Mouse (Mus musculus): ENCODE measurements around the gene Fbxw10. TPM values are rescaled to one million over a fixed set of nuclear protein-coding genes. Genes with fewer than 3 reads are reported as not detected.

Gene Fbxw10
- polyA plus RNA-seq (2015; fragmentation: Nextera tagmentation; extraction: Ambion mirVana) = 0.30 and 0.50 TPM in 2 replicates

GRCm38 (mm10) chr11:62846961-62847654 is at the start of gene Fbxw10:
Gene Fbxw10 (plus strand): TSS chr11:62847069.
- H3K36me3 ChIP-seq (ENCODE audit: control insufficient read depth, insufficient read depth, low read length) = no peaks in the 10 kb centered on the region
- no peaks in the 10 kb centered on the region for H3K27me3 ChIP-seq (ENCODE audit: control insufficient read depth, insufficient read depth, low read length)
- no peak for ATAC-seq (ENCODE audit: insufficient read depth, low FRiP score)
- H3K9ac ChIP-seq (ENCODE audit: low read length) = peak within 1 kb of the TSS; percentile 41; the same call in 1 of the 2 replicates
- H3K4me3 ChIP-seq (replicated peaks; ENCODE audit: low read length) = peak within 1 kb of the TSS; percentile 18
- peak within 1 kb of the TSS; percentile 48; the same call in 1 of the 2 replicates for H3K27ac ChIP-seq (ENCODE audit: low read length)
- H3K4me2 ChIP-seq (ENCODE audit: low read depth, low read length) = peak within 1 kb of the TSS; percentile 37
- peaks cover 3% of the 10 kb centered on the region; the same call in 1 of the 2 replicates for H3K4me1 ChIP-seq (ENCODE audit: control insufficient read depth, insufficient read depth, low read length)
- no peaks in the 10 kb centered on the region for H3K9me3 ChIP-seq (replicated peaks; ENCODE audit: control insufficient read depth, low read length)
- WGBS = 27% methylated on average over 12 of the region's 12 CpGs

GRCm38 (mm10) chr11:62804119-62804518 is 42.8 kb upstream of the Fbxw10 start:
- no peak overlapping the region for H3K9ac ChIP-seq (ENCODE audit: low read length)
- no peak overlapping the region for H3K4me3 ChIP-seq (replicated peaks; ENCODE audit: low read length)
- no peaks in the 10 kb centered on the region for H3K27me3 ChIP-seq (ENCODE audit: control insufficient read depth, insufficient read depth, low read length)
- H3K36me3 ChIP-seq (ENCODE audit: control insufficient read depth, insufficient read depth, low read length) = no peaks in the 10 kb centered on the region
- H3K4me2 ChIP-seq (ENCODE audit: low read depth, low read length) = 0 out of 2 replicates have a peak overlapping the region, but pooled peaks have one; percentile 30
- WGBS = 43% methylated on average over 13 of the region's 13 CpGs
- no peaks in the 10 kb centered on the region for H3K4me1 ChIP-seq (ENCODE audit: control insufficient read depth, insufficient read depth, low read length)
- no peak for ATAC-seq (ENCODE audit: insufficient read depth, low FRiP score)
- H3K27ac ChIP-seq (ENCODE audit: low read length) = no peak overlapping the region
- H3K9me3 ChIP-seq (replicated peaks; ENCODE audit: control insufficient read depth, low read length) = no peaks in the 10 kb centered on the region

GRCm38 (mm10) chr11:62807965-62808364 is 38.9 kb upstream of the Fbxw10 start:
- no peak overlapping the region for H3K4me2 ChIP-seq (ENCODE audit: low read depth, low read length)
- no peaks in the 10 kb centered on the region for H3K9me3 ChIP-seq (replicated peaks; ENCODE audit: control insufficient read depth, low read length)
- H3K9ac ChIP-seq (ENCODE audit: low read length) = no peak overlapping the region
- no peak overlapping the region for H3K4me3 ChIP-seq (replicated peaks; ENCODE audit: low read length)
- no peaks in the 10 kb centered on the region for H3K27me3 ChIP-seq (ENCODE audit: control insufficient read depth, insufficient read depth, low read length)
- H3K36me3 ChIP-seq (ENCODE audit: control insufficient read depth, insufficient read depth, low read length) = no peaks in the 10 kb centered on the region
- H3K27ac ChIP-seq (ENCODE audit: low read length) = no peak overlapping the region
- 79% methylated on average over 2 of the region's 2 CpGs for WGBS
- no peak for ATAC-seq (ENCODE audit: insufficient read depth, low FRiP score)
- no peaks in the 10 kb centered on the region for H3K4me1 ChIP-seq (ENCODE audit: control insufficient read depth, insufficient read depth, low read length)

- 69% methylated on average over 4 of the region's 4 CpGs for WGBS
- H3K4me3 ChIP-seq (replicated peaks; ENCODE audit: low read length) = no peak overlapping the region
- H3K27ac ChIP-seq (ENCODE audit: low read length) = no peak overlapping the region
- H3K9me3 ChIP-seq (replicated peaks; ENCODE audit: control insufficient read depth, low read length) = no peaks in the 10 kb centered on the region
- H3K9ac ChIP-seq (ENCODE audit: low read length) = no peak overlapping the region
- no peaks in the 10 kb centered on the region for H3K4me1 ChIP-seq (ENCODE audit: control insufficient read depth, insufficient read depth, low read length)
- no peaks in the 10 kb centered on the region for H3K27me3 ChIP-seq (ENCODE audit: control insufficient read depth, insufficient read depth, low read length)
- no peak for ATAC-seq (ENCODE audit: insufficient read depth, low FRiP score)
- H3K36me3 ChIP-seq (ENCODE audit: control insufficient read depth, insufficient read depth, low read length) = no peaks in the 10 kb centered on the region
- H3K4me2 ChIP-seq (ENCODE audit: low read depth, low read length) = no peak overlapping the region
These were observed 37.7 kb upstream of the Fbxw10 start for GRCm38 (mm10) chr11:62809201-62809600.

GRCm38 (mm10) chr11:62812268-62812667 is 34.6 kb upstream of the Fbxw10 start:
- no peak overlapping the region for H3K4me3 ChIP-seq (replicated peaks; ENCODE audit: low read length)
- no peaks in the 10 kb centered on the region for H3K9me3 ChIP-seq (replicated peaks; ENCODE audit: control insufficient read depth, low read length)
- H3K36me3 ChIP-seq (ENCODE audit: control insufficient read depth, insufficient read depth, low read length) = no peaks in the 10 kb centered on the region
- no peak overlapping the region for H3K27ac ChIP-seq (ENCODE audit: low read length)
- no peak for ATAC-seq (ENCODE audit: insufficient read depth, low FRiP score)
- WGBS = 78% methylated on average over 6 of the region's 6 CpGs
- H3K27me3 ChIP-seq (ENCODE audit: control insufficient read depth, insufficient read depth, low read length) = no peaks in the 10 kb centered on the region
- H3K4me1 ChIP-seq (ENCODE audit: control insufficient read depth, insufficient read depth, low read length) = no peaks in the 10 kb centered on the region; the same call in 1 of the 2 replicates
- no peak overlapping the region for H3K9ac ChIP-seq (ENCODE audit: low read length)
- no peak overlapping the region for H3K4me2 ChIP-seq (ENCODE audit: low read depth, low read length)

- ATAC-seq (ENCODE audit: insufficient read depth, low FRiP score) = peak; percentile 19; the same call in 1 of the 2 replicates
- Histone ChIP-seq H3K9ac (ENCODE audit: low read length) (no peak overlapping the region), H3K4me1 (ENCODE audit: control insufficient read depth, insufficient read depth, low read length) (no peaks in the 10 kb centered on the region; the same call in 1 of the 2 replicates), H3K27me3 (ENCODE audit: control insufficient read depth, insufficient read depth, low read length) (no peaks in the 10 kb centered on the region), H3K36me3 (ENCODE audit: control insufficient read depth, insufficient read depth, low read length) (no peaks in the 10 kb centered on the region), H3K4me3 (replicated peaks; ENCODE audit: low read length) (no peak overlapping the region), H3K27ac (ENCODE audit: low read length) (no peak overlapping the region), H3K9me3 (replicated peaks; ENCODE audit: control insufficient read depth, low read length) (no peaks in the 10 kb centered on the region), H3K4me2 (ENCODE audit: low read depth, low read length) (no peak overlapping the region)
- WGBS = 23% methylated on average over 1 of the region's 1 CpGs
These were observed 33.4 kb upstream of the Fbxw10 start for GRCm38 (mm10) chr11:62813497-62813896.

GRCm38 (mm10) chr11:62813970-62814624 is 32.8 kb upstream of the Fbxw10 start:
- Histone ChIP-seq H3K9ac (ENCODE audit: low read length) (no peak overlapping the region), H3K36me3 (ENCODE audit: control insufficient read depth, insufficient read depth, low read length) (no peaks in the 10 kb centered on the region), H3K4me3 (replicated peaks; ENCODE audit: low read length) (no peak overlapping the region), H3K4me1 (ENCODE audit: control insufficient read depth, insufficient read depth, low read length) (no peaks in the 10 kb centered on the region; the same call in 1 of the 2 replicates), H3K27ac (ENCODE audit: low read length) (0 out of 2 replicates have a peak overlapping the region, but pooled peaks have one; percentile 30), H3K4me2 (ENCODE audit: low read depth, low read length) (no peak overlapping the region), H3K9me3 (replicated peaks; ENCODE audit: control insufficient read depth, low read length) (no peaks in the 10 kb centered on the region), H3K27me3 (ENCODE audit: control insufficient read depth, insufficient read depth, low read length) (no peaks in the 10 kb centered on the region)
- WGBS = 60% methylated on average over 6 of the region's 6 CpGs
- no peak; the same call in 1 of the 2 replicates for ATAC-seq (ENCODE audit: insufficient read depth, low FRiP score)

GRCm38 (mm10) chr11:62814625-62815024 is 32.2 kb upstream of the Fbxw10 start:
- WGBS = 39% methylated on average over 4 of the region's 4 CpGs
- H3K9me3 ChIP-seq (replicated peaks; ENCODE audit: control insufficient read depth, low read length) = no peaks in the 10 kb centered on the region
- H3K9ac ChIP-seq (ENCODE audit: low read length) = no peak overlapping the region
- ATAC-seq (ENCODE audit: insufficient read depth, low FRiP score) = peak; percentile 39; the same call in 1 of the 2 replicates
- no peaks in the 10 kb centered on the region; the same call in 1 of the 2 replicates for H3K4me1 ChIP-seq (ENCODE audit: control insufficient read depth, insufficient read depth, low read length)
- no peaks in the 10 kb centered on the region for H3K36me3 ChIP-seq (ENCODE audit: control insufficient read depth, insufficient read depth, low read length)
- H3K27ac ChIP-seq (ENCODE audit: low read length) = 0 out of 2 replicates have a peak overlapping the region, but pooled peaks have one; percentile 30
- no peak overlapping the region for H3K4me3 ChIP-seq (replicated peaks; ENCODE audit: low read length)
- no peaks in the 10 kb centered on the region for H3K27me3 ChIP-seq (ENCODE audit: control insufficient read depth, insufficient read depth, low read length)
- H3K4me2 ChIP-seq (ENCODE audit: low read depth, low read length) = no peak overlapping the region

GRCm38 (mm10) chr11:62815438-62815837 is 31.4 kb upstream of the Fbxw10 start:
- H3K4me3 ChIP-seq (replicated peaks; ENCODE audit: low read length) = no peak overlapping the region
- no peak for ATAC-seq (ENCODE audit: insufficient read depth, low FRiP score)
- peaks cover 5% of the 10 kb centered on the region for H3K4me1 ChIP-seq (ENCODE audit: control insufficient read depth, insufficient read depth, low read length)
- no peak overlapping the region for H3K4me2 ChIP-seq (ENCODE audit: low read depth, low read length)
- H3K9me3 ChIP-seq (replicated peaks; ENCODE audit: control insufficient read depth, low read length) = no peaks in the 10 kb centered on the region
- H3K27ac ChIP-seq (ENCODE audit: low read length) = no peak overlapping the region
- H3K27me3 ChIP-seq (ENCODE audit: control insufficient read depth, insufficient read depth, low read length) = no peaks in the 10 kb centered on the region
- H3K36me3 ChIP-seq (ENCODE audit: control insufficient read depth, insufficient read depth, low read length) = no peaks in the 10 kb centered on the region
- WGBS = 80% methylated on average over 1 of the region's 1 CpGs
- no peak overlapping the region for H3K9ac ChIP-seq (ENCODE audit: low read length)
